Mouse (Mus musculus): ENCODE results near the gene Olfr839-ps1.

Gene Olfr839-ps1

DNA sequence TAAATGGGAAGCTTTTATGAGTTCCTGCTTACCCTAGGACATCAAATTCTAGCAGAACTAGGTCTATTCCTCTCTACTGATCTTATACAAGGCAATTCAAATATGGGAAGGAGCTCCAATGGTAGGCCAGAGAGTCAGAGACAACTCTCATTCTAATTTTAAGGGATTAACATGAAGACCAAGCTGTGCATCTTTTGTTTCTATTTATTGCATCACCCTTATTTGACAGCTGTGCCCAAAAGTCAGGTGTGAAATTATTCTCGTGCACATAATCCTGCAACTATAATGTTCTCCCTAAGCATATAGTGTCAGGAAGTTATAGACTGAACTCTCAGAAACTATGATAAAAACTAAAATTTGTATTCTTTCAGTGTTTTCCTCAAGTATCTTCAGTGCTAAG lies at the start of gene Olfr839-ps1:
Olfr839-ps1 (minus strand) TSS at position 101 of the 400 bp plus-strand sequence.
- no peak for DNase-seq (ENCODE audit: low spot score)

DNA sequence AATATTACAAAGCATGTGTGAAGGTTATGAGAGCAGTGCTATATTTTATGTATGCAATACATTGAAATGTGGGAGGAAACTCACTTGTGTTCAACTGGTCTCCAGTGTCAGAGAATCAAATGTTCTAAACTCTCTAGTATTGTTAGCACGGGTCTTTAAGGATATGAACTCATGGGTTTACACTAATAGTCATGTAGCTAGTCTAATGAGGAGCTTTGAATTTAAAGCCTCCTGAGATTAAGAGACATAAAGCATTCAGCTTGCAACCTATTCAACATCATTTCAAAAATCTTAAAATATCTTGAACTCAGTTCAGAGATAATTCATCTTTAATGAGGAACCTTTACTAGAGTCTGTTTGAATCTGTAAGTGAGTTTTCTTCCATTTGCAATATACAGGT lies 41.1 kb downstream of the Olfr839-ps1 start, which contains the start of gene Olfr837:
Olfr837 (plus strand) TSS at position 301 of the 400 bp plus-strand sequence.
- no peak for DNase-seq (ENCODE audit: low spot score)

DNA sequence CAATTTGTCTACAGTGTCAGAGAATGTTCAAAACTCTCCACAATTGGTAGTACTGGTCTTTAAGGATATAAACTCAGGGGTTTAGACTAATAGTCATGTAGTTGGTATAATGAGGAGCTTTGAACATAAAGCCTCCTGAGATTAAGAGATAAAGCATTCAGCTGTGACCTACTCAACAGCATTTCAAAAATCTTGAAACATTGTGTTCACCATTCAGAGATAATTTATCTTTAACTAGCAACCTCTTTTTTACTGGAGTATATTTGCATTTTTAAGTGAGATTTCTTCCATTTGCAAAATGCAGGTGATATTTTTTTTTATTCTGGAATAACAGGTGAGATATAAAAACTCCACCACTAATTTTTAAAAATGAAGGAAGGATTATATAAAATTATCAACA lies 57.0 kb downstream of the Olfr839-ps1 start, which contains the start of gene Olfr836:
Olfr836 (plus strand) TSS at position 301 of the 400 bp plus-strand sequence.
- DNase-seq (ENCODE audit: low spot score) = no peak

Data from MN1 (cell line).